Mouse (Mus musculus) neural tube, embryonic 15.5 days (tissue): Measurements from ENCODE around the gene Ier5l. TPM values are rescaled to one million over a fixed set of nuclear protein-coding genes. Genes with fewer than 3 reads are reported as not detected.

Experiments
- ATAC-seq: fragments of 200-750 bp; cut with Nextera tagmentation; 2 replicates; pipeline ENCODE4 v1.8.0; 2017; ENCODE audit warnings: mild to moderate bottlenecking, moderate TSS enrichment, moderate library complexity; ENCODE audit not compliant: low FRiP score
- H3K27ac ChIP-seq: fragments of 300-500 bp; sonication (generic); replicated peaks from 2 replicates; pipeline ENCODE4 v1.5.1; 2015; ENCODE audit warnings: mild to moderate bottlenecking, inconsistent platforms
- H3K27me3 ChIP-seq: fragments of 300-500 bp; sonication (generic); replicated peaks from 2 replicates; pipeline ENCODE4 v1.6.1; 2015; ENCODE audit warnings: inconsistent platforms
- H3K36me3 ChIP-seq: fragments of 300-500 bp; sonication (generic); 2 replicates; pipeline ENCODE4 v1.6.1; 2015; ENCODE audit warnings: inconsistent platforms
- H3K4me1 ChIP-seq: fragments of 300-500 bp; sonication (generic); 2 replicates; pipeline ENCODE4 v1.6.1; 2015; ENCODE audit warnings: inconsistent platforms
- H3K4me2 ChIP-seq: fragments of 300-500 bp; sonication (generic); 2 replicates; pipeline ENCODE4 v1.6.1; 2015; ENCODE audit warnings: inconsistent platforms, mild to moderate bottlenecking, moderate library complexity
- H3K4me3 ChIP-seq: fragments of 300-500 bp; sonication (generic); replicated peaks from 2 replicates; pipeline ENCODE4 v1.5.1; 2015; ENCODE audit warnings: mild to moderate bottlenecking, inconsistent platforms
- H3K9ac ChIP-seq: fragments of 300-500 bp; sonication (generic); replicated peaks from 2 replicates; pipeline ENCODE4 v1.6.1; 2015; ENCODE audit warnings: mild to moderate bottlenecking, inconsistent platforms
- H3K9me3 ChIP-seq: fragments of 300-500 bp; sonication (generic); replicated peaks from 2 replicates; pipeline ENCODE4 v1.6.1; 2016; ENCODE audit warnings: inconsistent platforms
- WGBS: fragments of 180-500 bp; shearing (Covaris S2); methylation state at CpG from one replicate; pipeline ENCODE4 v1.1.7; 2015; ENCODE audit warnings: mixed read lengths; 5-methylcytosine and 5-hydroxymethylcytosine counted together
- polyA plus RNA-seq: library from polyadenylated mRNA; unstranded; fragments of >200 nt; fragmentation: Nextera tagmentation; extraction: Ambion mirVana; gene quantifications from 2 replicates; pipeline ENCODE4 v1.2.1, GENCODE M21; 2015

Gene Ier5l
- 1.4 and 1.9 TPM in 2 replicates for polyA plus RNA-seq

DNA sequence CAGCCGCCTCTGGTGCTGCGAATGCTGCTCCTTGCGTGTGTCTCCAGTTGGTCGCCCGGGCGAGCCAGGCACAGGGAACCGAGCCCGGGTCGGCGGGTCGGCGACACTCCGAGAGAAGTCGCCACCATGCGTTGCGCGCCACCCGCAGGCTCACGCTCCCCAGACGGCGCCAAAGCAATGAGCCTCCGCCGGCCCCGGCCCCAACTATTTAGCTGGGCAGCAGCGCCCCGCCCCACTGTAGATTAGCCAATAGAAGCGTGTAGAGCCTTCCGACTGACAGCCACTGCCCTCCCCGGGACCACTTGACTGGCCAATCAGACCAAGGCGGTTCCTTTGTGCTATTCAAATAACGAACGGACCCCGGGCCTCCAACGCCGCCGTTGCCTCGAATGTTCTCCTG lies at the start of gene Ier5l:
Gene Ier5l, minus strand, starts transcription at position 181 of the 400 bp plus-strand sequence.
- no peaks in the 10 kb centered on the region for H3K9me3 ChIP-seq
- H3K27me3 ChIP-seq: peaks cover 4% of the 10 kb centered on the region; the same call in 1 of the 2 replicates
- H3K27ac ChIP-seq: peak within 1 kb of the TSS; percentile 90
- peak within 1 kb of the TSS; percentile 79 for H3K4me3 ChIP-seq
- peaks cover 41% of the 10 kb centered on the region for H3K4me1 ChIP-seq
- peak; percentile 89 for ATAC-seq
- H3K4me2 ChIP-seq: peak within 1 kb of the TSS; percentile 97
- H3K9ac ChIP-seq: peak within 1 kb of the TSS; percentile 91
- no peaks in the 10 kb centered on the region for H3K36me3 ChIP-seq
- under 1% methylated on average over 37 of the region's 37 CpGs for WGBS

DNA sequence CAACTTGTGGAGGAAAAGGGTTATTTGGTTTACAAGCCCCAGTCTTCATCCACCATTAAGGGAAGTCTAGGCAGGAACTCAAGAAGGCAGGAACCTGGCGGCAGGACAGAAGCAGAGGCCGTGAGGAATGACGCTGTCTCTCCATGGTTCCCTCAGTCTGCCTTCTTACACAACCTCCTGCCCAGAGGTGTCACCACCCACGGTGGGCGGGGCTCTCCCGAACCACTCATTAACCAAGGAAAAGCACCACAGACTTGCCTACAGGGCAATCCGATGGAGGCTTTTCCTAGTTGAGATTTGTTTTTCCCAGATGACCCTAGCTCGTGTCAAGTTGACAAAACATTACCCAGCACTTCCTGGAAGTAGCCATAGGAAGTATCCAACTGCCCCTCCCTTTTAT lies 49.7 kb upstream of the Ier5l start:
- H3K4me1 ChIP-seq: peaks cover 6% of the 10 kb centered on the region
- 75% methylated on average over 8 of the region's 8 CpGs for WGBS
- H3K9me3 ChIP-seq: no peaks in the 10 kb centered on the region
- H3K4me3 ChIP-seq: no peak overlapping the region
- no peak for ATAC-seq
- no peaks in the 10 kb centered on the region for H3K27me3 ChIP-seq
- H3K4me2 ChIP-seq: no peak overlapping the region
- no peak overlapping the region for H3K9ac ChIP-seq
- no peaks in the 10 kb centered on the region for H3K36me3 ChIP-seq
- no peak overlapping the region for H3K27ac ChIP-seq

DNA sequence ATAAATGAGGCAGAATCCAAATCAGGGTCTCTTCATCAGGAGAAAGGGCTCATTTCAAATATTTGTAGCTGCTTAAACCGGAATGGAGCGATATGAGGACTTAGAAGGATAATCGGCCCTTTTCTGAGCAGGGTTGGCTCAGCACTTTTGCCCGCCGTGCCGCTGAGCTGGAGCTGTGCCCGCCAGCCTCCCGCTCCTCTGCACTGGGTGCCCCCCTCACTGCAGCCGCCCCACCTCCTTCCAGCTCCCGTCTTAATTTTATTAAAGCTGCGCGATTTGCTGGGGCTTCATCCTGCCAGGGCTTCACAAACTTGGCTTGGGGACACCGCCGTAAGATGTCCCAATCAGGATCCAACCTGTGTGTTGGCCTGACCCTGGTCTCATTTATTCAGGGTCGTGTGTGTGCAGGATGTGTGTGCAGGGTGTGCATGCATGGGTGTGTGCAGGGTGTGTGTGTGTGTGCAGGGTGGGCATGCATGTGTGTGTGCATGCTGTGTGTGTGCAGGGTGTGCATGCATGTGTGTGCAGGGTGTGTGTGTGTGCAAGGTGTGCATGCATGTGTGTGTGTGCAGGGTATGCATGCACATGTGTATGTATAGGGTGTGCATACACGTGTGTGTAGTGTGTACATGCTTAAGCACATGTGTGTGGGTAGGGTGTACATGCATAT lies 36.8 kb upstream of the Ier5l start:
- WGBS: 73% methylated on average over 16 of the region's 16 CpGs
- H3K36me3 ChIP-seq: no peaks in the 10 kb centered on the region

DNA sequence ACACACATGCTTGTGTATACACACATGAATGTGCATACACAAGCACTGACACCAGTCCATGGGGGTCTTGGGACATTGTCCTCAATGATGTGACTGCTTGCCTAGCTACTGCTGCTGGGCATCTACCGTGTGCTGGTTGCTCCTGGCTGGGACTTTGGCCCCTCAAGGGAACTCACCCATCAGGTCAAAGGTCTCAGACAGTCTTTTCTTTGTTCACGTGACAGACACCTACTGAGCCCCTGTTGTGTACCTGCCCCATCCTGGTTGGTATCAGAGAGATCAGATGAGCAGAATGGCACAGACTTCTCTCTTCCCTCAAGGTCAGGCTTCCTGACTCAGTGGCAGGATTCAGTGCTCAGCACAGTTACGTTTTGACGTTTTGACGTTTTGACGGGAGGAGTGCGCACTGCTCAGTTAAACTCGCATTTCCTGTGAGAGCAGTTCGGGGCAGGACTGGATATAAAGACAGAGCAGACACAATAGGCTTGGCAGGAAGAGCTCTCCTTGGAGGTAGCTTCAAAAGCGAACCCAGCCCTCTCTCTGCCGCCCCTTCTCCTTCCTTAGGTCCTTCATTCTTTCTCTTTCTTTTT lies 33.2 kb upstream of the Ier5l start:
- Histone ChIP-seq H3K36me3 (no peaks in the 10 kb centered on the region), H3K9me3 (no peaks in the 10 kb centered on the region), H3K27me3 (no peaks in the 10 kb centered on the region), H3K9ac (no peak overlapping the region), H3K27ac (no peak overlapping the region), H3K4me1 (peaks cover 10% of the 10 kb centered on the region), H3K4me3 (no peak overlapping the region), H3K4me2 (no peak overlapping the region)
- ATAC-seq: no peak
- WGBS: 72% methylated on average over 11 of the region's 11 CpGs

More for the DNA sequence above, 36.8 kb upstream of the Ier5l start:
- no peak for ATAC-seq
- Histone ChIP-seq H3K27me3 (no peaks in the 10 kb centered on the region), H3K4me3 (no peak overlapping the region), H3K9ac (no peak overlapping the region), H3K9me3 (no peaks in the 10 kb centered on the region), H3K27ac (no peak overlapping the region), H3K4me1 (no peaks in the 10 kb centered on the region; the same call in 1 of the 2 replicates), H3K4me2 (no peak overlapping the region)

- whole genome bisulfite sequencing: 57% methylated on average over 21 of the region's 23 CpGs
- Histone ChIP-seq H3K4me1 (peaks cover 10% of the 10 kb centered on the region), H3K4me3 (no peak overlapping the region), H3K27me3 (no peaks in the 10 kb centered on the region), H3K9ac (no peak overlapping the region), H3K9me3 (no peaks in the 10 kb centered on the region), H3K4me2 (no peak overlapping the region), H3K36me3 (no peaks in the 10 kb centered on the region), H3K27ac (0 out of 2 replicates have a peak overlapping the region, but pooled peaks have one; percentile 13)
- no peak for ATAC-seq
Observed at GRCm38 (mm10) chr2:30503677-30504621, 29.9 kb upstream of the Ier5l start.

DNA sequence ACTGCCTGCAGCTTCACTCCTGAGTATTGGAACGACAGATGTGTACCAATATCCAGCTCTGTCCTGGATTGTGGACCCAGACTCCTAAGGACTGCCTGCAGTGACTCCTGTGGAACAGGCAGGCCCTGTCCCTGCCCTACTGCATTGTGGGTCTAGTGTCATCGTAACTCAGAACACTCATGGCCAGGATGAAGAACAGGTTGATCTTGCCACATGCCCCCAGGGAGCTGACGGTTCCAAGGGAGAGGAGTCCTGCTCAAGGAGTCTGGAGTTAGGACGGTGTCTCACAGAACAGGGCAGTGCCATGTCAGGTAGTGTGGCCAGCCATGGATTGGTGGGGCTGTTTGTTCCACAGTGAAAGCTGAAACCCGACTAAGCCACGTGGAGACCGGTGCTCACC lies 27.7 kb upstream of the Ier5l start:
- no peaks in the 10 kb centered on the region for H3K36me3 ChIP-seq
- ATAC-seq: no peak
- 87% methylated on average over 7 of the region's 7 CpGs for WGBS
- H3K27ac ChIP-seq: no peak overlapping the region
- H3K27me3 ChIP-seq: no peaks in the 10 kb centered on the region
- H3K4me1 ChIP-seq: peaks cover 10% of the 10 kb centered on the region
- no peak overlapping the region for H3K4me2 ChIP-seq
- H3K4me3 ChIP-seq: no peak overlapping the region
- H3K9ac ChIP-seq: no peak overlapping the region
- H3K9me3 ChIP-seq: no peaks in the 10 kb centered on the region

GRCm38 (mm10) chr2:30495909-30496861 lies 22.2 kb upstream of the Ier5l start:
- H3K36me3 ChIP-seq: no peaks in the 10 kb centered on the region
- peak overlapping the region; percentile 36 for H3K9ac ChIP-seq
- H3K9me3 ChIP-seq: no peaks in the 10 kb centered on the region
- peak overlapping the region; percentile 38 for H3K4me3 ChIP-seq
- peak overlapping the region; percentile 41; the same call in 1 of the 2 replicates for H3K27ac ChIP-seq
- peak; percentile 95 for ATAC-seq
- WGBS: 29% methylated on average over 22 of the region's 22 CpGs
- no peaks in the 10 kb centered on the region for H3K27me3 ChIP-seq
- H3K4me1 ChIP-seq: peaks cover 11% of the 10 kb centered on the region
- H3K4me2 ChIP-seq: peak overlapping the region; percentile 67

GRCm38 (mm10) chr2:30495000-30495908 lies 21.2 kb upstream of the Ier5l start:
- H3K4me1 ChIP-seq: peaks cover 11% of the 10 kb centered on the region
- H3K27ac ChIP-seq: no peak overlapping the region
- peak overlapping the region; percentile 38; the same call in 1 of the 2 replicates for H3K4me3 ChIP-seq

DNA sequence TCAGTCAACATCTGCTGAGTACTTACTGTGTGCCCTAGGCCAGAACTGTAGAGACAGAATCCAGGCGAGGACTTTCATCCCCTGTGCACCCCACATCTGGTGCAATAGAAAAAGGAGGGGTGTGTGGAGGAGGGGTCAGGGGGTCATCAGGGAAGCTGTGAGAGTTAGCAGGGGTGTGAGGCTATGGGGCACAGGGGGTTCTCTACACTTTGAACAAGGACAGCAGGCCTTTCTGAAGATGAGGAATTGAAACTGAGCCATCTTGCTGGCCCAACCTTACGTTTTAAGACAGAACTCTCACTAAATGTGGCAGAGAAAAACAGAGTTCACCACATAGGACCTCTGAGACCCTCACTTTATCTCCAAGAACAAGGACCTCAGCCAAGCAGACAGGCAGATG lies 16.4 kb upstream of the Ier5l start:
- WGBS: 85% methylated on average over 2 of the region's 2 CpGs
- no peak overlapping the region for H3K27ac ChIP-seq
- no peaks in the 10 kb centered on the region for H3K9me3 ChIP-seq
- no peak for ATAC-seq
- no peaks in the 10 kb centered on the region for H3K27me3 ChIP-seq
- no peaks in the 10 kb centered on the region for H3K4me1 ChIP-seq
- no peak overlapping the region for H3K4me2 ChIP-seq
- H3K9ac ChIP-seq: no peak overlapping the region
- H3K36me3 ChIP-seq: no peaks in the 10 kb centered on the region
- no peak overlapping the region for H3K4me3 ChIP-seq

More at GRCm38 (mm10) chr2:30495000-30495908, 21.2 kb upstream of the Ier5l start:
- Histone ChIP-seq H3K4me2 (peak overlapping the region; percentile 67), H3K27me3 (no peaks in the 10 kb centered on the region), H3K9me3 (no peaks in the 10 kb centered on the region), H3K9ac (no peak overlapping the region), H3K36me3 (no peaks in the 10 kb centered on the region)
- 0 out of 2 replicates have a peak, but pooled peaks have one; percentile 11 for ATAC-seq
- WGBS: 75% methylated on average over 8 of the region's 8 CpGs

GRCm38 (mm10) chr2:30487597-30487996 lies 13.6 kb upstream of the Ier5l start:
- Histone ChIP-seq H3K4me2 (no peak overlapping the region), H3K9ac (no peak overlapping the region), H3K36me3 (no peaks in the 10 kb centered on the region), H3K4me3 (no peak overlapping the region), H3K4me1 (no peaks in the 10 kb centered on the region), H3K9me3 (no peaks in the 10 kb centered on the region), H3K27me3 (no peaks in the 10 kb centered on the region), H3K27ac (no peak overlapping the region)
- ATAC-seq: no peak
- WGBS: 49% methylated on average over 7 of the region's 7 CpGs
